Mouse (Mus musculus) mesoderm, embryonic 11.5 days (tissue): ENCODE data around the gene Stox2.
A peak's percentile ranks its signal among the peaks of the same experiment; 100 is the strongest.

ENCODE experiments used
- DNase-seq: peaks from one replicate; pipeline ENCODE4 v3.0.0-alpha.2; 2012; ENCODE audit warnings: low read depth, low spot score

Gene Stox2

GRCm38 (mm10) chr8:47289641-47290040 lies 156.5 kb downstream of the Stox2 start:
- peak; percentile 44 for DNase-seq

DNA sequence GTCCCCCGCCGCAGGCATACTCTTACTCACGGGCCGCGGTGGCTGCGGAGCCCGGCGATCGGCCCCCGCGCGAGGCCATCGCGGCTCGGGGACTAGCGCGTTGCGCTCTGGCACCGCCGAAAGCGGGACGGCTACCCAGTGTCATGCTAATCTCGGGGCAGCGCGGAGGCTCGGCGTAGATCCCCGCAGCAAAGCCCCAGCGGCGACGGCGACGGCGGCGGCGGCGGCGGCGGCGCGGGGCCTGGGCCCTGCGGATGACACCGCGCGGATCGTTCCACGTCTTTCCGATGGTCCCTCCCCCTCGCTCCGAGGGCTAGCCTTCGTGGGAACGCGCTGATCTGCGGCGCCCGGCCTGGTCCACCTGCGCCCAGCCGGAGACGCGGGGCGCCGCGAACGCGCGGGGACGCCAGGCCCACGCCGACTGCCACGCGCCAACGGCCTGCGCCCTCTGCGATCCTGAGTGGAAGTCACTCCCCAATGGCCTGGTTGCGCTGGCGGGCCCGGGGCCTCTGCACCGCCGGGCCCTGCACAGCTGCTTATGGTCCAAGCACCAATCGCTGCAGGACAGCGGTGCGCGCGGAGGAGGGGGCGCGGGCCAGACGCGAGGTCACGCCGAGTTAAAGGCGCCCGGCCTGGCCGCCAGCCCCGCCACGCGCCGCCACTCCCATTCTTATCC lies 157.2 kb downstream of the Stox2 start:
- peak; percentile 88 for DNase-seq

DNA sequence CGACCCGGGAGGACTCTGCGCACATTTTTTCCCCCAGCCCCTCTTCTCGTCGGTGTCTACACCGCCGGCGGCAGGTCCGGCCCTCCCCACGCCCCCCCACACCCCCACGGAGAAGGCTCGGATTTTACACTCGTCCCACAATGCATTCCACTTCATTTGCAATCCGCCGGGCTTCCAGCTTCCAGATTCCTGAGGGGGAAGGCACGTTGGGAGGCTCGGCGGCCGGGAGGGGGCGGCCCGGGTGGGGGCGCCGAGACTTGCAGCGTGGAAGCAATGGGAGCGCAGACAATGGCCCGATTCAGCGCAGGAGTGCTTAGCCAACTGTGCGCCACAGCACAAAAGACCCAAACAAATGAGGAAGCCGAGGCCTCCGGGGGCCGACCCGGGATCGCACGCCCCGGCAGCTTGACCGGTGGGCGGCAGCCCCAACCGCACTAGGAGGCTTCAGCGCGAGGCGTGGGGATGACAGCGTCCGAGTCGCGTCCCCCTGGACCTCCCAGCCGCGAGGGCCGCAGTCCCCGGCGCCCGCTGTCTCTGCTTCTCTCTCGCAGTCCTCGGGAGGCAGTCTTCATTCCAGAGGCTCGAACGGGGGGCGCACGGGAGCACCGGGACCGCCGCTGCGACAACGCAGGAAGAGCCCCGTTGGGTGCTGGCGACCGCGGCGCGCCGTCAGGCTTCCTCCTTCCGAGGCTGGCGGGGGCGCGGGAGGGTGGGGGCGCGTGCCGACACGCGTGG lies 157.9 kb downstream of the Stox2 start:
- DNase-seq, result peak; percentile 79

GRCm38 (mm10) chr8:47287641-47288130 lies 158.5 kb downstream of the Stox2 start:
- peak; percentile 59 for DNase-seq

- peak; percentile 37 for DNase-seq
These were observed 159.0 kb downstream of the Stox2 start for GRCm38 (mm10) chr8:47287201-47287621.

GRCm38 (mm10) chr8:47286081-47286700 lies 160.0 kb downstream of the Stox2 start:
- no peak for DNase-seq

- DNase-seq, result peak; percentile 37
These were observed 160.7 kb downstream of the Stox2 start for GRCm38 (mm10) chr8:47285435-47285834.

- peak; percentile 90 for DNase-seq
These were observed 161.5 kb downstream of the Stox2 start for GRCm38 (mm10) chr8:47284329-47285326.

GRCm38 (mm10) chr8:47279898-47280297 lies 166.3 kb downstream of the Stox2 start:
- DNase-seq, result no peak

DNA sequence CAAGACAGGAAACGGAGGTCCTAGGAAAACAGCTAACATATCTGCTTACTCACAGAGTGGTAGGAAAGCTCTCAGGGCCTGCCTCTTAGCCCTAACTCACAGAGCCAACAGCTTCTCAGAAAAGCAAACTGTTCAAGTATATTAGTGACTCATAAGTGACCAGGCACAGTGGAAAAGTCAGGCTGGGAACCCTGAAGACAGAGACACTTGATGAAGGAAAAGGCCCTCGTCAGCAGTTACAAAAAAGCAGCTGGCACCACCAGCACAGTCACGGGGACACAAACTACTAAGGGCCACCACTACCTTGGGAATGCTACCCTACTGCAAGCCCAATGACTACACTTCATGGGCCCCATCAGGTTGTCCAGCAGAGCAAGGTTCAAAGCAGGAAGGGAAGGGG lies 168.0 kb downstream of the Stox2 start:
- no peak for DNase-seq

DNA sequence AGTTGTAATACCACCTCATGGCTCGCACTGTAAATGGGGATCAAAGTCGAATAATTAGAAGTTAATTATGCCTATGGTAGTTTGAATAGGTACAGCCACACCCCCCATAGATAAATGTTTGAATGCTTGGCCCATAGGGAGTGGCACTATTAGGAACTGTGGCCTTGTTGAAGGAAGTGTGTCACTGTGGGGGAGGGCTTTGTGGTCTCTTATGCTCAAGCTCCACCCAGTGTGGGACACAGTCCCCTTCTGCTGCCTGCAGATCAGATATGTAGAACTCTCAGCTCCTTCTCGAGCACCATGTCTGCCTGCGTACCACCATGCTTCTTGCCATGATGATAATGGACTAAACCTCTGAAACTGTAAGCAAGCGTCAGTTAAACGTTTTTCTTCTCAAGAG lies 177.2 kb downstream of the Stox2 start:
- DNase-seq, result no peak

- DNase-seq, result no peak
These were observed 177.9 kb downstream of the Stox2 start for GRCm38 (mm10) chr8:47268062-47268822.

GRCm38 (mm10) chr8:47263070-47263843 lies 182.9 kb downstream of the Stox2 start:
- DNase-seq, result no peak

GRCm38 (mm10) chr8:47260751-47261474 lies 185.2 kb downstream of the Stox2 start:
- DNase-seq, result no peak

GRCm38 (mm10) chr8:47250832-47251231 lies 195.3 kb downstream of the Stox2 start:
- no peak for DNase-seq

DNA sequence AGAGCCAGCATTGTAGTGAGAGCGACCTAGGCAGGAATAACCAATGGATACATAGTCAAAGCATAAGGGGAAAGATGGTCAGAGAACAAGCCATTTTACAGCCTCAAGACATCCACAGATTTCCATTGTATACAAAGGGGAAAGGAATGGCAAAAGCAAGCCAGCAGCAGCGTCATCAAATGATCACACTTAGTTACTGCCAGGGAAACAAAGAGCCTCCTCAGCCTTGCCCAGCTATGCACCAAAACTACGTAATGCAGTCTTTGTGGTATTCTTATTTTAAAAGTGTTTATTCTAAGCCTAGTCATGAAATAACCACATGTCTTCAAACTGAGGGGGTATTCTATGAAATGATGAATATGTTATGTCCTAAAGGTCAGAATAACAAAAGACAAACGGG lies 201.0 kb downstream of the Stox2 start:
- DNase-seq, result no peak

- DNase-seq, result no peak
These were observed 202.0 kb downstream of the Stox2 start for GRCm38 (mm10) chr8:47244202-47244601.

- DNase-seq, result no peak
These were observed 202.5 kb downstream of the Stox2 start for GRCm38 (mm10) chr8:47243631-47244030.

- DNase-seq, result no peak
These were observed 203.0 kb downstream of the Stox2 start for GRCm38 (mm10) chr8:47243016-47243630.
